Mouse (Mus musculus): Measurements from ENCODE around the gene Olfr1082. TPM values are rescaled to one million over a fixed set of nuclear protein-coding genes. Genes with fewer than 3 reads are reported as not detected.
"Not testable (repeated sequence)": the region's sequence is repeated elsewhere in the genome, so short reads cannot be mapped to it uniquely, and the experiment has no call there.

Olfr1082 gene
- not detected in 2 replicates for polyA plus RNA-seq (2015; fragmentation: Nextera tagmentation; extraction: Ambion mirVana)

DNA sequence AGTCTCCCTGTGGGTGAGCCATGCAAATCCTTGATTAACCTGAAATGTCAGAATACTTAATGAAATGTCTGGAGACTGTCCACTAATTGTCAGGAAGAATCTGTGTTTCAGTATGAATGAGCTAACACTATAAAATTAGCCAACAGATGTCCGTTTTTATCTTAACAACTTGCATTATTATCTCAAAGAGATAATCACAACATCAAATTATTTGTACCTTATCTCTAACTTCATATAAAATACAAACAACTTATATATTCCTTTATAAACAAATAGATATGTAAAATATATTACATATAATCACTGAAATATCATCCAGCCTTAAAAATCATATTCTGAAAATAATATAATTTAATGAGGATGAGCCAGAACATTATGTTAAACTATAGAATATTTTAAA lies at the start of gene Olfr1082:
TSS of gene Olfr1082 (minus strand) at position 101 of the 400 bp plus-strand sequence.
- 25% methylated on average over 1 of the region's 1 CpGs for WGBS
- H3K4me3 ChIP-seq (ENCODE audit: low read depth, low read length); H3K9me3 ChIP-seq (ENCODE audit: low read length); H3K4me1 ChIP-seq (ENCODE audit: insufficient read depth, low read depth, low read length); H3K36me3 ChIP-seq (ENCODE audit: insufficient read depth, low read length); H3K27ac ChIP-seq (ENCODE audit: low read length); H3K4me2 ChIP-seq (replicated peaks; ENCODE audit: low read depth, low read length); ATAC-seq; H3K9ac ChIP-seq (replicated peaks; ENCODE audit: low read depth); DNase-seq (ENCODE audit: low spot score); H3K27me3 ChIP-seq (replicated peaks; ENCODE audit: insufficient read depth, low read length): not testable (repeated sequence)

DNA sequence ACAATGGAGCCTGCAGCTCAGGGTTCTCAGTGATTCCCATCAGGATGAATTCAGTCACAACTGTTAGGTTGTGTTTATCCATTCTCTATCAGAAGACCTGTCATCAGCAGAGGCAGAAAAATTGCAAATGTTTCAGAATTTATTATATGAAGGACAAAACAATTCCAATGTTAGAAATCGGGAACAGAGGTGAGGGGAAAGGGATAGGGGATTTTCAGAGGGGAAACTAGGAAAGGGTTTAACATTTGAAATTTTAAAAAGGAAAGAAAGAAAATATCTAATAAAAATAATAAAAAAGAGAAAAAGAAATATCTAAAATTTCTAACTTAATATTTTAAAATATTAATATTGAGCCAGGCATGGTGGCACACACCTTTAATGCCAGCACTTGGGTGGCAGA lies 40.9 kb upstream of the Olfr1082 start, which contains the start of gene Olfr1084:
TSS of gene Olfr1084 (minus strand) at position 101 of the 400 bp plus-strand sequence.
- H3K9me3 ChIP-seq (ENCODE audit: low read length); ATAC-seq; H3K4me2 ChIP-seq (replicated peaks; ENCODE audit: low read depth, low read length); H3K4me1 ChIP-seq (ENCODE audit: insufficient read depth, low read depth, low read length); H3K4me3 ChIP-seq (ENCODE audit: low read depth, low read length); H3K27me3 ChIP-seq (replicated peaks; ENCODE audit: insufficient read depth, low read length); DNase-seq (ENCODE audit: low spot score); H3K27ac ChIP-seq (ENCODE audit: low read length); H3K9ac ChIP-seq (replicated peaks; ENCODE audit: low read depth); H3K36me3 ChIP-seq (ENCODE audit: insufficient read depth, low read length): not testable (repeated sequence)
- 82% methylated on average over 1 of the region's 1 CpGs for WGBS

DNA sequence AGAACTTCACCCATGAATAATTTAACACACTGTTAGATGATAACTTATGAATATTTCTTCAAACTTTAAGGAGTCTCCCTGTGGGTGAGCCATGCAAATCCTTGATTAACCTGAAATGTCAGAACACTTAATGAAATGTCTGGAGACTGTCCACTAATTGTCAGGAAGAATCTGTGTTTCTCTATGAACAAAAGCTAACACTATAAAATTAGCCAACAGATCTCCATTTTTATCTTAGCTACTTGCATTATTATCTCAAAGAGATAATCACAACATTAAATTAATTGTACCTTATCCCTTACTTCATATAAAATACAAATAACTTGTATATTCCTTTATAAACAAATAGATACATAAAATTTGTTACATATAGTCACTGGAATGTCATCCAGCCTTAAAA lies 40.6 kb downstream of the Olfr1082 start, which contains the start of gene Olfr1080:
TSS of gene Olfr1080 (minus strand) at position 101 of the 400 bp plus-strand sequence.
- not testable (repeated sequence) for ATAC-seq; H3K27me3 ChIP-seq (replicated peaks; ENCODE audit: insufficient read depth, low read length); H3K27ac ChIP-seq (ENCODE audit: low read length); H3K4me1 ChIP-seq (ENCODE audit: insufficient read depth, low read depth, low read length); H3K36me3 ChIP-seq (ENCODE audit: insufficient read depth, low read length); H3K9me3 ChIP-seq (ENCODE audit: low read length); H3K9ac ChIP-seq (replicated peaks; ENCODE audit: low read depth); H3K4me3 ChIP-seq (ENCODE audit: low read depth, low read length); DNase-seq (ENCODE audit: low spot score); H3K4me2 ChIP-seq (replicated peaks; ENCODE audit: low read depth, low read length)

Other genes with a start within 250 kb of the Olfr1082 start
- gene Olfr1055, start 248.7 kb downstream of the Olfr1082 start, polyA plus RNA-seq (2015; fragmentation: Nextera tagmentation; extraction: Ambion mirVana) = not detected in 2 replicates
- gene Olfr1056, start 236.5 kb downstream of the Olfr1082 start, polyA plus RNA-seq (2015; fragmentation: Nextera tagmentation; extraction: Ambion mirVana) = not detected in 2 replicates
- not detected in 2 replicates for gene Olfr1057, start 220.6 kb downstream of the Olfr1082 start, polyA plus RNA-seq (2015; fragmentation: Nextera tagmentation; extraction: Ambion mirVana)
- gene Olfr1058, start 210.4 kb downstream of the Olfr1082 start, polyA plus RNA-seq (2015; fragmentation: Nextera tagmentation; extraction: Ambion mirVana) = not detected in 2 replicates
- gene Olfr1061, start 184.9 kb downstream of the Olfr1082 start, polyA plus RNA-seq (2015; fragmentation: Nextera tagmentation; extraction: Ambion mirVana) = not detected in 2 replicates
- gene Olfr1062, start 172.2 kb downstream of the Olfr1082 start, polyA plus RNA-seq (2015; fragmentation: Nextera tagmentation; extraction: Ambion mirVana) = not detected in 2 replicates
- not detected in 2 replicates for gene Olfr1065, start 148.4 kb downstream of the Olfr1082 start, polyA plus RNA-seq (2015; fragmentation: Nextera tagmentation; extraction: Ambion mirVana)
- not detected in 2 replicates for gene Olfr1066, start 142.7 kb downstream of the Olfr1082 start, polyA plus RNA-seq (2015; fragmentation: Nextera tagmentation; extraction: Ambion mirVana)
- gene Olfr228, start 111.6 kb downstream of the Olfr1082 start, polyA plus RNA-seq (2015; fragmentation: Nextera tagmentation; extraction: Ambion mirVana) = not detected in 2 replicates
- not detected in 2 replicates for gene Olfr1076, start 90.5 kb downstream of the Olfr1082 start, polyA plus RNA-seq (2015; fragmentation: Nextera tagmentation; extraction: Ambion mirVana)
- not detected in 2 replicates for gene Olfr1079, start 56.5 kb downstream of the Olfr1082 start, polyA plus RNA-seq (2015; fragmentation: Nextera tagmentation; extraction: Ambion mirVana)
- gene Olfr1080, start 40.7 kb downstream of the Olfr1082 start, polyA plus RNA-seq (2015; fragmentation: Nextera tagmentation; extraction: Ambion mirVana) = not detected in 2 replicates
- not detected in 2 replicates for gene Olfr1084, start 40.8 kb upstream of the Olfr1082 start, polyA plus RNA-seq (2015; fragmentation: Nextera tagmentation; extraction: Ambion mirVana)
- gene Olfr1085, start 63.1 kb upstream of the Olfr1082 start, polyA plus RNA-seq (2015; fragmentation: Nextera tagmentation; extraction: Ambion mirVana) = not detected in 2 replicates
- gene Olfr1086, start 81.1 kb upstream of the Olfr1082 start, polyA plus RNA-seq (2015; fragmentation: Nextera tagmentation; extraction: Ambion mirVana) = not detected in 2 replicates
- gene Olfr1087, start 99.4 kb upstream of the Olfr1082 start, polyA plus RNA-seq (2015; fragmentation: Nextera tagmentation; extraction: Ambion mirVana) = not detected in 2 replicates
- gene Olfr1089, start 134.7 kb upstream of the Olfr1082 start, polyA plus RNA-seq (2015; fragmentation: Nextera tagmentation; extraction: Ambion mirVana) = not detected in 2 replicates
- not detected in 2 replicates for gene Olfr1090, start 160.0 kb upstream of the Olfr1082 start, polyA plus RNA-seq (2015; fragmentation: Nextera tagmentation; extraction: Ambion mirVana)
- gene Olfr1093, start 183.5 kb upstream of the Olfr1082 start, polyA plus RNA-seq (2015; fragmentation: Nextera tagmentation; extraction: Ambion mirVana) = not detected in 2 replicates
- not detected in 2 replicates for gene Olfr141, start 211.1 kb upstream of the Olfr1082 start, polyA plus RNA-seq (2015; fragmentation: Nextera tagmentation; extraction: Ambion mirVana)
- not detected in 2 replicates for gene Olfr1094, start 225.7 kb upstream of the Olfr1082 start, polyA plus RNA-seq (2015; fragmentation: Nextera tagmentation; extraction: Ambion mirVana)

All from lung, postnatal 0 days (tissue).